Mouse (Mus musculus): Measurements from ENCODE around the gene Slc35f6.

Slc35f6 gene

DNA sequence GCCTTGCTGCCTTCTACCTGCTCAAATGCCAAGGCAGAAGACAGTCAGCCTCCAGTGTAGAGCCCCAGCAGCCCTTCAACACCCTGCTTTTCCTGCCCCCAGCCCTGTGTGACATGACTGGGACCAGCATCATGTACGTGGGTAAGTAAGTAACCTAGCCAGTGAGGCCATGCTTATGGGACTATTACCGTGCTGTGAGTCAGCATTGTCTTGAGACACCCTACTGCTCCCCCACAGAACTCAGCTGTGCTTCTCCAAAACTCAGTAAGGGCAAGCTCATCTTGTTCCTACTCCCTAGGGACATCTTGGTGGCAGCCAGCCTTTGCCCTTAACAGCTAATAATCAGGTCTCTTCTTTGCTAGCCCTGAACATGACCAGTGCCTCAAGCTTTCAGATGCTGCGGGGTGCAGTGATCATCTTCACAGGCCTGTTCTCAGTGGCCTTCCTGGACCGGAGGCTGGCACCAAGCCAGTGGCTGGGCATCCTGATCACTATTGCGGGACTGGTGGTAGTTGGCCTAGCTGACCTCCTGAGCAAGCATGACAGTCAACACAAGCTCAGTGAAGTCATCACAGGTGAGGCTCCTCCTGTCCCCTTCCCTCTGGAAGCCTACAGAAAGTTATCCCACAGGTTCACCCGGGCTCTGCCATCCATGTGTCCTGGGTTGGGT, 7.9 kb downstream of the Slc35f6 start:
- WGBS, result 79% methylated on average over 6 of the region's 6 CpGs

DNA sequence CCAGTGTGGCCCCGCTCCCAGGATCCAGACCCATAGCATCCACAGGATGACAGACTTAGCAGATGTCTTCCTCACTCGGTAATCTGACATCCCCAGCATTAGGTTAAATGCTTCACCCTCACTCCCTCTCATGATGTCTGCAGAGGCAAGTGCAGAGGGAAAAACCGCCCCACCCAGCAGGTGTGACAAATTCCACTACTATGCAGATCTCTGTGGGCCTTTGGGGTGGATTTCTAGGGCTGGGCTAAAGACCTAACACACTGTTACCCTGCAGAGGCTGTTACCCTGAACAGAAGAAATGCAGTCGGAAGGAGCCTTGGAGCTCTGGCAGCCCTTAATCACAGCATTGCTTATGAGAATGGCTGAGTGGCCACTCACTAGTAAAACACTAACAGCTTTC, 11.3 kb downstream of the Slc35f6 start:
- 86% methylated on average over 4 of the region's 4 CpGs for WGBS

DNA sequence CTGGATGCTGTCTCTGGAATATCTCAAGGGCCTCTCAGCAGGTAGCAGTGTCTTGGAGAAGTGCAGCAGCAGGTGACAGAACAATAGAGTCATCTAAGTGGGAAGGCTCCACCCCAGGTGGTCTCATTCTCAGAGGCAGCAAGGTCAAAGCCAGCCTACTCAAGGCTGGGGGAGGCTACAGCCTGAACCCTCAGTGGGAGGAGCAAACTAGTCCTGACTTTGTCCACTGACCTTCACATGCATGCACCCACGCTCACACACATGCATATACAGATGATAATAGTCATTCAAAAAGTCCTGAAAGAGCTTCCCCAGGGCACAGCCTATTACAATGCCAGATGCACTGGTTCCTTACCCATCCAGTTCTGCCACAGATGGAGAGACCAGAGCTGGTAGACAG, 12.5 kb downstream of the Slc35f6 start:
- WGBS, result 92% methylated on average over 1 of the region's 1 CpGs

DNA sequence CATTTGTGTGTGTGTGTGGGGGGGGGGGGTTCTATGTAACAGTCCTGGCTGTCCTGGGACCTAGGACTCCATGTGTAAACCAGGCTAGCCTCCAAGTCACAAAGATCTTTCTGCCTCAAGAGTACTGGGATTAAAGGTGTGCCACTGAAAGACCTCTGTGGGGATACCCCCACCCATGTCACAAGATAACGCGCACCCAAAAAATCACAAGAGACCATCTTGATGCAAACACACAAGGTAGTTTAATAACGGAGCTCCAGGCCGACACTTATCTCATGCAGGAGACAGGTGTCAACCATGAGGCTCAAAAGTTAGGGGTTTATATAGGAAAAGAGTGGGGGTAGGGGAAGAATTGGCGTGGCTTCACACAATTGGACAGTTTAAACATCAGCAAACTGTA, 13.1 kb downstream of the Slc35f6 start:
- WGBS, result 97% methylated on average over 5 of the region's 5 CpGs

DNA sequence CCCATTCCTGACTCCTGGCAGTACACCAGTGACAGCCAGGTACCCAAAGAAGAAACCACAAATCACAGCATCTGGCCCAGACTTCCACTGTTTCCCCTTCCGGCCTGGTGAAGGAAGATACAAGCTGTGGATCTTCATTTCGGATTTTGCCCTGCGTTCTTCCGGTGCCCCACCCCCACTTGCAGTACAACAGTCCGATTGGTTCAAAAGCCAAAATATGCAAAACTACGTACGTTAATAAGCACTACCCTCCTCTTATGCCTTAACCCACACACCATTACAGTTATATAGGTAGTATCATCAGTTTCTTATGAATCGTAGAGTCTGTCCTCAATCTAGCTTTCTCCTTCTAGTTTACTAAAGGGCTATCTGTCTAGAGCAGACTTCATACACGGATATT, 17.6 kb downstream of the Slc35f6 start:
- 89% methylated on average over 9 of the region's 9 CpGs for WGBS

DNA sequence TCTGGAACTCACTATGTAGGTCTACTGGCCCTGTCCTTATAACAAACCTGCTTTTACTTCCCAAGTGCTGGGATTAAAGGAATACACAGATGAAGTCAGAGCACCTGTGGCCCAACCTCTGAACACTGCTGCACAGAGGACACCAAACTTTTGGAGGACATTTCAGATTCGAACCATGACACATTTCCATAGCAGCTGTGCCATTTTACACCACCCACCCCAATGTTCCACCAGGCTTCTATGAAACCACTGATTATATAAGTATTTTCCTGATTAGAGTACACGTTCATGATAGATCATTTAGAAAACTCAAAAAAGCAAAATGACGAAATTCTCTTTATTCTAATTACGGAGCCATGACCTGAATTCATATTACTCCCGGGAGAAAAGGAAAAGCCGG, 18.2 kb downstream of the Slc35f6 start:
- 12% methylated on average over 6 of the region's 6 CpGs for WGBS

DNA sequence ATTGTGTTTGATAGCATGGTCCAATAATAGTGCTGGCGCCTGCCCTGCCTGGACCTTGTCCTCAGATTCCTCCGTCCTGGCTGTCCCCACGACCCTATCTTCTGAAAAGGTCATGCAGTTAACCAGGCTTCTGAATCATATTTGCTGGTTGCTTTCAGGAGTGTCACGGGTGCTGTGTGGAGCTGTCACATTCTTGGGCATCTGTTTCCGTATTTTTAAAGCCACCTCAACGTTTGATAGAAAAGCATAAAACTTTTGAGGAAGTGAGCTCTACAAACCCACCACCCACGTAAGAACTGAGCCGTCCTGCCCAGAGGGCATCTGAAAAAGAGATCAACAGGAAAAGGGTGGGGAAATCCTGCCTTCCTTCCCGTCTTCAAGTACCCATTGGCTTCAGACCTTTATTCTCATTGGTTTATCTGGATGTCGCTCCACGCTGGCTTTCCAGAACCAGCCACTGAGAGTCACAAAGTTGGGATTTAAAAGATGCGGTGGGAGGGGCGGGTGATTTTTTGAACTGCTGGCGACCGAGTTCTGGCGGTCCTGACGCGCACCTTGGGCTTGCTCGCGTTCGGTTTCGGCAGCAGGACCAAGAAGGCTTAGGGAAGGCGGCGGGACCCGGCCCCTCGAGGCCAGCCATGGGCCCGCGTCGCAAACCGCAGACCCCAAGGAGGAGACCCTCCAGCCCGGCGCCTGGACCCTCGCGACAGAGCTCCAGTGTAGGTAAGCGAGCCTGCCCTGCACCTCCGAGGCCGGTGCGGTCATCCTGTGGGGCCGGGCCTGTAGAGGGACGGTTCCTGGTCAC, 18.9 kb downstream of the Slc35f6 start, which contains the start of gene Cenpa:
Cenpa (plus strand) TSS at position 387 of the 805 bp plus-strand sequence.
- under 1% methylated on average over 40 of the region's 40 CpGs for WGBS

DNA sequence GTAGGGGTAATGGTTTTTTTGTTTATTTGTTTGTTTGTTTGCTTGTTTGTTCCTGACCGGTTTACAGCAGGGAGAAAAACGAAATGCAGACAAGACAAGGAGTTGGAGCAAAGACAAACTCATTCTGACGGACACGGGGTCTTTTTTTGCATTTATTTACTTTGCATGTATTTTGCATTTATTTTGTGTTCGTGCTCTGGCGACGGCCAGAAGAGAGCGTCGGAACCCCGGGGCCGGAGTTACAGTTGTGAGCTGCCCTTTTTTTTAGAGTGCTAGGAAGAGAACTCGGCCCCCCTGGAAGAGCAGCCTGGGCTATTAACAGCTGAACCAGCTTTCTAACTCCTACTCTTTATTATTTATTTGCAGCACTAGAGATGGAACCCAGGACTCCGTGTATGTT, 19.5 kb downstream of the Slc35f6 start:
- WGBS, result 1% methylated on average over 13 of the region's 13 CpGs

DNA sequence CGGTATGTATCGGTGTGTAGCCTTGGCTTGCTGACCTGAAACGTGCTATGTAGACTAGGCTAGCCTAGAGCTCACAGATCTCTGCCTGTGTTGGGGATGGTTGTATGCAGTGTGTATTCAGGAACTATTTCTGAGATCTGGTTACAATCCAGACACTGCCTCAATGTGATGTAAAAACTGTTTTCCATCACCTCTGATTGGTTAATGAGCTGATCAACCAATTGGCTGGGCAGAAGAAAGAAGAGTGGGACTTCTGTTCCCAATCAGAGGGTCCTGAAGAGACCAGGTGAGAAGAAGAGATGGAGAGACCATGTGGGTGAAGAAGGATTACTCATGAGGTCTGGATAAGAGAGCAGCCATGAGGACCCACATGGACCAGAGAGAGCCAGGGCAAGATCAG, 20.0 kb downstream of the Slc35f6 start:
- WGBS, result 4% methylated on average over 3 of the region's 3 CpGs

DNA sequence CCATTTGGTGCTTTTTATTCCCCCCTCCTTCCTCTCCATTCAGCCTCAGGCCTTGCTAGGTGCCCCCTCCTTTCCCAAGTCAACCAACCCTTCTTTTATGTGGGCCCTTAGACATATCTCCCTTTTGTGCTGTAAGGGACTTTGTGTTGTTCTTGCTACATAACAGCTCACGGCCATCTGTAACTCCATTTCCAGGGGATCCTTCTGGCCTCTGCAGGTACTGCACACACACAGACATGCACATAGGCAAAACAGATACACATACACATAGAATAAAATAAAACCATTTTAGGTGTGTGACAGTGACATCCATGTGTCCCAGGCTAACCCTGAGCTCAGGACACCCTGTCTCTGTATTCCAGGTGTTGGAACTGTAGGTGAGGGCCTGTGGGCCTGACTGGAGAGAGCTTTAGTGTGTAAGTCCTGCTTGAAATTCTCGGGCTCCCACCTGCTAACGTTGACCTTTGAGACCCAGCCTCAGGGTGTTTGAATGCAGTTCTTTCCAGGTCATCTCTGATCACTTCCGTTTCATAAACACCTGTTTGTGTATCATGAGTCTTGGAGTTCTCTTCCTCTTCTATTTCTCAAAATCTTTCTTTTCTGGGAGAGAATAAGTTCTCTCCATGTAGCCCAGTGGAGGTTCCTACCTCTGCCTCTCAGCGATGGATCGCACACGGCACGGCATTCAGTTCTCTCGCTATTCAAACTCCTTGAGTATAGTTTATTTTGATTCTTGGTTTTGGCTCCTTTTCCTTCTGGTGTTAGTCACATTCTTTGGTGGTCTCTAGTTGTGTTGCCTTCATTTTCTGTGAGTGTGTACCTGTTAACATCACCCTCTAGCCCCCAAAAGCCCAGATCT, 21.1 kb downstream of the Slc35f6 start:
- 95% methylated on average over 9 of the region's 9 CpGs for WGBS

DNA sequence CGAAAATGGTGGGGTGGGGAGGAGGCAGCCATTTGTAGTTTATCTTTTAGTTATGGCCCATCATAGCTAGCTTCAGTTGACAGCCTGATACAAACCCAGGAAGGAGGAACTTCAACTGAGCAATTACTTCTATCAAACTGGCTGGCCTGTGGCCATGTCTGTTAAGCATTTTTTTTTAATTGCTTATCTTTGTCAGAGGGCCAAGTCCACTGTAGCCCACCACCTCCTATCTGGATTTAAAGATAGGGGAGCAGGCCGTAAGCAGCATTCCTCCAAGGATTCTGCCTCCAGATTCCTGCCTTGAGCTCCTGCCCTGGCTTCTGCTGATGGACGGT, 21.7 kb downstream of the Slc35f6 start:
- WGBS, result 95% methylated on average over 3 of the region's 3 CpGs

DNA sequence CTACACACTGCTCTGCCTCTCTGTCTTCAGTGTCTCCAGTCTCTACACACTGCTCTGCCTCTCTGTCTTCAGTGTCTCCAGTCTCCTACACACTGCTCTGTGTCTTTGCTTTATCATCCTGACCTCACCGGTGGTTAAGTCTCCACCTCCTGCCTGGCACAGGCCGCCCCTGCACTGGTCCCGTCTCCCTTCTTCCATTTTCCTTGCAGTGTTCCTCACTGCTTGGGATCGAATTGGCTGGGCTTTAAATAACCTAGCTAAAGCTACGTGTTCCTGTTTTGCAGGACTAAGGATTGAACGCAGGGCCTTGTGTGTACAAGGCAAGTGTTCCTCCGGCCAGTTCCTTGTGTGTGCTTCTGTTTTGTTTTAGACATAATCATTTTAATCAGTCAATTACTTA, 22.4 kb downstream of the Slc35f6 start:
- 75% methylated on average over 7 of the region's 7 CpGs for WGBS

DNA sequence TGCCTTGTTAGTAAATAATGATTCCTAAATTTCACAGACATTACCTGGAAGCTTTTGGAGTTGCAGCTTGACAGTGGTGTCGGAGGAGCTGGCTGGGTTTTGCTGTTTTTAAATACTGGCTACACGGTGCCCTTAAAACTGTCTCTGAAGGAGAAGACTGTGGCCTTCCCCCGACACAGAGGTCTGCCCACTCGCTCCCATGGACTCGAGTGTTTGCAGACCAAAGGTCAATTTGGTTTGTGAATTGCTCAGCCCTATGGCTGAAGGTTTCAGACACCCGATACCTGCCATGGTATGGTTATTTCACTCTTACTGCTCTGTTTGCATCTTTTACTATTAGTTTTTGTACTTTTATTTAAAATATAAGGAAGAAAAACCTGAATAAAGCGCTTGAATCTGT, 26.3 kb downstream of the Slc35f6 start:
- 91% methylated on average over 7 of the region's 7 CpGs for whole genome bisulfite sequencing

DNA sequence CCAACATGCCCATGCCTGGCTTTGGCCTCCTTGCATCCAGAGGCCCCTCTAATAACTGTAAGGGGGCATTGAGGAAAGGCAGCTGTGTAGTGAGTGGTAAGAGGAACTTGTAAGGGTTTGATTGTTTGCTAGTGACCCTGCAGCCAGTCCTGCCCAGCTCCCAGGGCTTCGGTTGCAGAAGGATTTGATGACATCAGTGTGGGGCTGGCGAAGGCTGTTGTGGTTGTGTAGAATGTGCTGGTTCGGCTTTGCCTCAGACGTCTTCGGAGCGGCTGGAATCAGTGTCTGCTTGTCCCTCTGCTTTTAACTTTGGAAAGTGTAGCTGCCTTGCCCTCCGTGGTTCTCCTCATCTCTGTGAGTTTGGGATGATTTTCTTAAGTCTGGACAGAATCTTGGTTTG, 29.1 kb downstream of the Slc35f6 start:
- WGBS, result 83% methylated on average over 7 of the region's 7 CpGs

DNA sequence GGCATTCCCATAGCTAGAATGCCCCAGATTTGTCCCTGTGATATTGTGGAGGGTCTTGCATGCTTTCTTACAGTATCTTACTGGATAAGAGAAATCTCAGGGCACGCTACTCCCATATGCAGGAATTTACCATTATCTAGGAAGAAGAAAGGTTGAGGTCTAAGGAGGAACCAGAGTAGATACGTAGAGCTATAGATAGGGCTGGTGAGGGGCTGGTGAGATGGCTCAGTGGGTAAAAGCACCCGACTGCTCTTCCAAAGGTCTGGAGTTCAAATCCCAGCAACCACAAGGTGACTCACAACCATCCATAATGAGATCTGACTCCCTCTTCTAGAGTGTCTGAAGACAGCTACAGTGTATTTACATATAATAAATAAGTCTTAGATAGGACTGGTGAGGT, 30.3 kb downstream of the Slc35f6 start:
- WGBS, result 96% methylated on average over 3 of the region's 3 CpGs

DNA sequence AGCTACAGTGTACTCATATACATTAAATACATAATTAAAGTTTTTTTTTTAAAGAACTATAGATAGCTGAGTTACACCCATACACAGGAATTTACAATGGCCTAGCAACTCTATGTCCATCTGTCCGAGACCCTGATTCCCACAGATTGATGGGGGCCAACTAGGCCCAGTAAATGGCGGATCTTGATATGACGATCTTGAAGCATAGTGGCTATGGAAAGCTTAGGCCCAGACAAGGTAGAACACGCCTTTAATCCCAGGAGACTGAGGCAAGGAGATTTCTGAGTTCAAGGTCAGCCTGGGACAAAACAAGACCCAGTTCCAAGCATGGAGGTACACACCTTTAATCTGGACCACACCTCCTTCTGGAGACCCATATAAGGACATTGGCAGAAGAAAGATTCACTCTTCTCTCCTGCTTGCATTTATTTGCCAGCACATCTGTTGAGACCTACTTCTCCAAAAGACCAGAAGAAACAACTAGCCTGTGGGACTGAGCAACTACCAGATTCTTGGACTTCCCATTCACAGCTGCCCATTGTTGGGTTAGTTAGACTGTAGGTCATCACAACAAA, 31.1 kb downstream of the Slc35f6 start:
- 98% methylated on average over 4 of the region's 4 CpGs for WGBS

DNA sequence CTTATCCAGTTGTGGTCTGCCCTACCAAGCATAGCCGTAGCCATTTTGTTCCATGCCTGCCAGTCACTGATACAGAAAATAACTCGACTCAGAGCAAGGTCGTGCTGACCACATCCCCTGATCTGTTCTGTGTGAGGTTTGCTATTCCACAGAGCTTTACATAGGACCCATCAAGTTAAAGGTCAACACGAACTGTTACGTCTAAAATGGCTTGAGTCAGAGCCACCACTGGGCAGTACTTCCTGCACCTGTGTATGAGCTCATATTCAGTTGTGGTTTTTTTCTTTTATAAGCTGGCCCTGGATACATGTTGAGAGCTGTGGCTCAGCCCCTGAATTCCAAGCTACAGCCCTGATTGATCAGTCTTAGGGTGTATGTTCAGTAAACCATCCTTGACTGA, 31.9 kb downstream of the Slc35f6 start:
- 90% methylated on average over 5 of the region's 5 CpGs for WGBS

DNA sequence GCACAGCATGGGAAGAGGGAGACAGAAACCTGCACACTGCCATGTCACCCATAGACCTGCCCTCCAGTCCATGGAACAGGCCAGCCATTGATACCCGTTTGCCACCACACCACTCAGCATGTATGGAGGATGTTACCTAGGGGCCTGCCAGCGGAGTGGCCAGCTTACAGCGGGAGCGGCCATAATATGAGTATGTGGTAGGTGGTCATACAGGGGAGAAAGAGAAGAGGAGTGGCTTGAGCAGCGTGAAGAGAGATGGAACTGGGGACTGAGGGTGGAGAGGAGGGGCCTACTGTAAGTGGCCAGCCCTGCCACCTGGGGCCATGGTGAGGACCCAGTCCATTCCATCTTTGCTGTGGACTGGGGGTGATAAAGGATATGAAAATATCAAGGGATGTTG, 34.2 kb downstream of the Slc35f6 start:
- WGBS, result 97% methylated on average over 5 of the region's 5 CpGs

DNA sequence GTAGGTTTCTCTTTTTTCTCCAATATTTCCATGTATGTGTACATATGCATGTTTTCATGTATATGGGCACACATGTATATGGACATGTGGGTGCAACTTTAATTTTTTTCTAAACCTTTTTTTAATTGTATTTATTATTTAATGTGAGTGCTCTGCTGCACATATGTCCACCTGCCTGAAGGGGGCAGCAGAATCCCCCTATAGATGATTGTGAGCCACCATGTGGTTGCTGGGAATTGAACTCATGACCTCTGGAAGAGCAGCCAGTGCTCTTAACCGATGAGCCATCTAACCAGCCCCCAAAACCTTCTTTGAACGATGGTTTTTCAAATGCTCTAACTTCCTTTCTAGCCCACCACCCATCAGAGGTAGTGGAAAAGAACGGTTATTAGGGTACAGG, 36.3 kb downstream of the Slc35f6 start:
- 76% methylated on average over 3 of the region's 3 CpGs for WGBS

DNA sequence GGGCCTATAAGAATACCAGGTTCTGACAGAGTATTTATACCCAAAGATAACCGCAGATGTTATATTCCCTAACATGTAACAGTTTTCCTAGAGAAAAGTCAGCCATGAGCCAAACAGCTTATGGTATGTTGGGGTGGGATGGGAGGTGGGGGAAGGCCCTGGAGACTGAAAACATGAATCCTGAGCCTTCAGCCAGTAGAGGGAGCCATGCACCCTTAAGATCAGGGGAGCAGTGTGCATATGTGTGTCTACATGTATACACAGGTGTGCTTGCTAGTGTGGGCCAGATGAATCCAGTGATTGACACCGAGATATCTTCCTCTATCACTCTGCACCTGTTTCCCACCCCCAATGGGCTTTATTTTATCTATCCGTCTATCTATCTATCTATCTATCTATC, 39.0 kb downstream of the Slc35f6 start:
- 64% methylated on average over 3 of the region's 3 CpGs for WGBS

DNA sequence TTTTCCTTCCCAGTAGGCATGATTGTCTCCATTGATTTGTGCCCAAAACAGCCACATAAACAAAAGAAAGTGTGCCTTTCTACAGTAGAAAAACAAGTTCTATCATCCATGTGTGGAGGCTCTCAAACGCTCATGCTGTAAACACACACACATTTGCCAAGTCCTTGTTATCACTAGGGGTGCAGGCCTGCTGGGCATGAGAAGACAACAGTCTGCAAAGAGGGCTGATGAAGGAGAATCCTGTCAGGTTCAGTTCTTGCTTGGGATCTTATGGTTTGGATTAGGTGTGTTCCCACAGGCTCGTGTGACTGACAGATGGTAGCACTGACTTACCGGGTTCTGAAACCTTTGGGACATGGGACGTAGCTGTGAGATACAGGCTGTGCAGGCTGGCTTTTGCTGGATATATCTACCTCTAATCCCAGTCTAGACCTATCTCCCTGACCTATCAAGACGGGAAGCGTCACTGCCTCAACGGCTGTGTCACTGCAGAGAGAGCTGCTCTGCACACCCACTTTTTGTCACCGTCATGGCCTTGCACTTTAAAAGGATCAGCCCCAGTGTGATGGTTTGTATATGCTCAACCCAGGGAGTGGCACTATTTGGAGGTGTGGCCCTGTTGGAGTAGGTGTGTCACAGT, 52.7 kb downstream of the Slc35f6 start:
- 83% methylated on average over 8 of the region's 8 CpGs for WGBS

DNA sequence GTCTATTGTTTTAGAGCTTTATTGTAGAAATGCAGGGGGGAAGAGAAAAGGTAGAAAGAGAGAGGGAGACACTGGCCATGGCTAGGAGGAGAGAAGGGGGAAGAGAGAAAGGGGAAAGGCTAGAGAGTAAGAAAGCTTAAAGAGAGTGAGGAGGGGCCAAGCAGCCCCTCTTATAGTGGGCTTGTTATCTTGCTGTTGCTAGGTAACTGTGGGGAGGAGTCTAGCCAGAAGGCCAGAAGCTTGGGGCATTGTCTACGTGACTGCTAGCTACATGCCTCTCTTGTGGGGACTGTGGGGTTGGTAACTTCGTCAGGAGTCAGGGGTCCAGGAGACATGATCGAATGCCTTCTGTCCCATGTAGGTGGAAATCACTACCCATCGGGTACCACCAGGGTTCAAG, 53.6 kb downstream of the Slc35f6 start:
- WGBS, result 72% methylated on average over 4 of the region's 4 CpGs

All from cerebral cortex, adult 2 months (tissue).